ENCODE assay signal across 26 mouse cellular contexts in the genomic region with DNA sequence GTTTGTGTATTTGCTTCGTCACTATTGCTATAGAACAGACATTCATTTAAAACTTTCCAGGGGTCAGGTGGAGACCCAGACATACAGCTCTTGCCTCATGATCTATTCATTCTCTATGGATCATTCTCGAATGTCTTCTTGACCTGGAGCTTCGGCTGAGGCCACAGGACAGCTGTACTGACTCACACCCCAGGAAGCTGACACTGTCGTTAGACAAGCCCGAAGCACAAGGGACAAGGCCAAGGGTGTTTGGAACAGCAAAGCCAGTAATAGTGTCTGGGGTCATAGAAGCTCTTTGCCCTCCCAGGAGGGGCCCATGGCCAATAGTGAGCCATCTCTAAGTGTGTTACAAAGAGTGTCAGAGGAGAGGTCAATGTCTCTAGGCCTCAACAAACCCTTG.
"Had no signal": no experiment of that assay in that cellular context is flagged by ENCODE, and none has a peak within 500 bp of the region (broad histone marks: within the 10 kb centered on the region; RNA-seq: fewer than 3 reads in every experiment).

No protein-coding gene starts in this region.

- H3K9ac ChIP-seq: heart, embryonic 13.5 days; heart, embryonic 15.5 days; hindbrain, embryonic 13.5 days; hindbrain, embryonic 15.5 days; kidney, embryonic 15.5 days; limb, embryonic 13.5 days; limb, embryonic 15.5 days; liver, embryonic 12.5 days had no signal

- H3K27me3 ChIP-seq: heart, embryonic 13.5 days; heart, embryonic 15.5 days; hindbrain, embryonic 13.5 days; hindbrain, embryonic 15.5 days; kidney, embryonic 15.5 days; limb, embryonic 13.5 days; limb, embryonic 15.5 days; liver, embryonic 12.5 days had no signal

- H3K4me3 ChIP-seq: heart, adult 2 months; heart, embryonic 13.5 days; heart, embryonic 15.5 days; hindbrain, embryonic 13.5 days; hindbrain, embryonic 15.5 days; kidney, embryonic 15.5 days; limb, embryonic 13.5 days; limb, embryonic 15.5 days; liver, embryonic 12.5 days had no signal

- H3K9me3 ChIP-seq: heart, embryonic 13.5 days; heart, embryonic 15.5 days; hindbrain, embryonic 13.5 days; hindbrain, embryonic 15.5 days; kidney, embryonic 15.5 days; limb, embryonic 13.5 days; limb, embryonic 15.5 days; liver, embryonic 12.5 days had no signal

- H3K27ac ChIP-seq: heart, adult 2 months; heart, embryonic 13.5 days; heart, embryonic 15.5 days; hindbrain, embryonic 13.5 days; hindbrain, embryonic 15.5 days; hindbrain, postnatal 0 days; kidney, embryonic 15.5 days; kidney, postnatal 0 days; limb, embryonic 13.5 days; limb, embryonic 15.5 days; liver, embryonic 12.5 days had no signal

- H3K36me3 ChIP-seq: heart, embryonic 13.5 days; heart, embryonic 15.5 days; hindbrain, embryonic 13.5 days; hindbrain, embryonic 15.5 days; kidney, embryonic 15.5 days; limb, embryonic 13.5 days; limb, embryonic 15.5 days; liver, embryonic 12.5 days had no signal

- H3K4me2 ChIP-seq: heart, embryonic 11.5 days; heart, embryonic 13.5 days; heart, embryonic 15.5 days; hindbrain, embryonic 13.5 days; hindbrain, embryonic 15.5 days; kidney, embryonic 15.5 days; limb, embryonic 13.5 days; limb, embryonic 15.5 days; liver, embryonic 12.5 days had no signal

- ATAC-seq: hindbrain, postnatal 0 days; intestine, embryonic 16.5 days; liver, embryonic 12.5 days had no signal

- DNase-seq: gastrocnemius, postnatal 14 days; gastrocnemius, postnatal 36 days; heart, adult 11 months; heart, adult 2 months; heart, postnatal 14 days; heart, postnatal 36 days; kidney, adult 11 months; kidney, adult 2 months; kidney, adult 9 months; kidney, postnatal 14 days; kidney, postnatal 36 days; layer of hippocampus, adult 9-11 months; layer of hippocampus, postnatal 36 days; left cerebral cortex, postnatal 4 days had no signal

- H3K4me1 ChIP-seq: hindbrain, embryonic 13.5 days; hindbrain, embryonic 15.5 days; kidney, embryonic 15.5 days; limb, embryonic 13.5 days; limb, embryonic 15.5 days had no signal
